Comparison of ENCODE assay signal across 23 mouse cellular contexts in the genomic region with DNA sequence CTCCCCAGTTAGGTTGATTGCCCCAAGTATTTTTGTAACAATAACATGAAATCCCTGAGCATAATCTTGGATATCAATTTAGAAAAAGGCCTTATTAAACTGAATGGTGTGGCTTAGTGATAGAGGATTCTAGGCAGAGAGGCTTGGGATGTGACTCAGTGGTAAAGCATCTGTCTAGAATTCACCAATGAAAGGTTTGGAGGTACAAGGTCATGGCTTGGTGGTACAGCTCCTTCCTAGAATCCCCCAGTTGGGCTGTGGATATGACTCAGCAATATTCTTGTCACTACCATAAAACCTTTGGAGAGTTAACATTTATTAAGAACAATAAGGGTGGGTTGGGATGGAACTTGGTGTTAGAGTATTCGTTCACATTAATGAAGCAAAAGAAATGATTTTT. TPM values are rescaled to one million over a fixed set of nuclear protein-coding genes. Genes with fewer than 3 reads are reported as not detected.
DNase-seq lines count a peak whose midpoint lies in the region; ATAC-seq and TF ChIP-seq lines count a peak whose summit lies in the region.
"Had no signal": no experiment of that assay in that cellular context is flagged by ENCODE, and none has a peak within 500 bp of the region (broad histone marks: within the 10 kb centered on the region; RNA-seq: fewer than 3 reads in every experiment).

No protein-coding gene starts in this region.

- ATAC-seq in liver, embryonic 12.5 days, result no peak
- no peak for ATAC-seq in hindbrain, postnatal 0 days
- ATAC-seq: forebrain, embryonic 16.5 days; inflammation-experienced regulatory T-cells, adult 6 months had no signal

- H3K4me3 ChIP-seq in gastrocnemius, adult 2 months, result no peak overlapping the region
- no peak overlapping the region for H3K4me3 ChIP-seq in liver, embryonic 12.5 days
- H3K4me3 ChIP-seq in ES-E14 (ENCODE audit: insufficient read depth in 1 of 2, low read depth in 1 of 2, low read length in 2 of 2, poor library complexity in 1 of 2, severe bottlenecking in 1 of 2), result no peak overlapping the region
- no peak overlapping the region for H3K4me3 ChIP-seq in embryonic fibroblast, embryonic 13.5 days (ENCODE audit: insufficient read depth, low read length)
- H3K4me3 ChIP-seq in hindbrain, postnatal 0 days (ENCODE audit: low read length), result no peak overlapping the region
- H3K4me3 ChIP-seq: embryonic facial prominence, embryonic 12.5 days; forebrain, embryonic 12.5 days; heart, embryonic 10.5 days; heart, embryonic 15.5 days; hindbrain, embryonic 10.5 days; hindbrain, embryonic 15.5 days had no signal

- H3K4me1 ChIP-seq in liver, embryonic 12.5 days, result peaks cover 86% of the 10 kb centered on the region
- peaks cover 29 to 40% of the 10 kb centered on the region in 2 experiments for H3K4me1 ChIP-seq in ES-E14 (ENCODE audit: control insufficient read depth in 2 of 2, insufficient read depth in 2 of 2, low read length in 2 of 2, poor library complexity in 1 of 2)
- H3K4me1 ChIP-seq in embryonic fibroblast, embryonic 13.5 days (ENCODE audit: control insufficient read depth, insufficient read depth, low read length), result peaks cover 40% of the 10 kb centered on the region
- 0 out of 2 replicates have a peak, but pooled peaks cover 6% of the 10 kb centered on the region for H3K4me1 ChIP-seq in hindbrain, postnatal 0 days (ENCODE audit: insufficient read depth, low read length)

- H3K9me3 ChIP-seq in liver, embryonic 12.5 days (replicated peaks), result no peaks in the 10 kb centered on the region
- H3K9me3 ChIP-seq in ES-E14 (ENCODE audit: control insufficient read depth, insufficient read depth, low read depth, low read length), result no peaks in the 10 kb centered on the region
- no peaks in the 10 kb centered on the region for H3K9me3 ChIP-seq in hindbrain, postnatal 0 days (ENCODE audit: low read length)
- H3K9me3 ChIP-seq: embryonic facial prominence, embryonic 12.5 days; forebrain, embryonic 12.5 days; heart, embryonic 10.5 days; heart, embryonic 15.5 days; hindbrain, embryonic 15.5 days had no signal

- in situ Hi-C loops in ES-E14 (cut with MboI; ENCODE audit: low sequenced_read_pairs in 2 of 2, unreplicated experiment in 2 of 2), result no loop called here

- intact Hi-C loops in gastrocnemius, adult 2 months (cut with DNase I), result no loop called here
- intact Hi-C loops in gastrocnemius, postnatal 14 days (cut with DNase I; ENCODE audit: low total_unique reads), result no loop called here

- TF ChIP-seq POLR2A in embryonic fibroblast, embryonic 13.5 days (IDR thresholded peaks at IDR 0.05; ENCODE audit: low read depth, low read length), result no peak

- H3K36me3 ChIP-seq in liver, embryonic 12.5 days, result no peaks in the 10 kb centered on the region
- no peaks in the 10 kb centered on the region; the same call in 1 of the 2 replicates for H3K36me3 ChIP-seq in ES-E14 (ENCODE audit: control insufficient read depth, insufficient read depth, low read length, poor library complexity, severe bottlenecking)
- H3K36me3 ChIP-seq in hindbrain, postnatal 0 days (ENCODE audit: insufficient read depth, low read length), result no peaks in the 10 kb centered on the region
- H3K36me3 ChIP-seq: embryonic facial prominence, embryonic 12.5 days; forebrain, embryonic 12.5 days; heart, embryonic 10.5 days; heart, embryonic 15.5 days; hindbrain, embryonic 15.5 days had no signal

- TF ChIP-seq CTCF in gastrocnemius, adult 2 months (IDR thresholded peaks at IDR 0.05), result no peak
- no peak for TF ChIP-seq CTCF in embryonic fibroblast, embryonic 13.5 days (IDR thresholded peaks at IDR 0.05; ENCODE audit: borderline replicate concordance, insufficient read depth, low read length)
- no peak for TF ChIP-seq CTCF in hindbrain, postnatal 0 days (IDR thresholded peaks at IDR 0.05; ENCODE audit: low read depth)

- H3K27me3 ChIP-seq in liver, embryonic 12.5 days (replicated peaks), result no peaks in the 10 kb centered on the region
- no peaks in the 10 kb centered on the region for H3K27me3 ChIP-seq in hindbrain, postnatal 0 days (ENCODE audit: insufficient read depth, low read length)
- H3K27me3 ChIP-seq: CH12.LX; embryonic facial prominence, embryonic 12.5 days; forebrain, embryonic 12.5 days; heart, embryonic 15.5 days; hindbrain, embryonic 15.5 days had no signal

- H3K27ac ChIP-seq in gastrocnemius, adult 2 months, result peak overlapping the region; percentile 84
- H3K27ac ChIP-seq in liver, embryonic 12.5 days, result peak overlapping the region; percentile 73; the same call in 1 of the 2 replicates
- H3K27ac ChIP-seq in ES-E14 (ENCODE audit: insufficient read depth, low read depth, low read length, poor library complexity, severe bottlenecking), result no peak overlapping the region
- peak overlapping the region; percentile 92 for H3K27ac ChIP-seq in embryonic fibroblast, embryonic 13.5 days (ENCODE audit: insufficient read depth, low read length)
- no peak overlapping the region for H3K27ac ChIP-seq in hindbrain, postnatal 0 days
- H3K27ac ChIP-seq: embryonic facial prominence, embryonic 12.5 days; forebrain, embryonic 12.5 days; heart, embryonic 10.5 days; hindbrain, embryonic 10.5 days; hindbrain, embryonic 15.5 days had no signal

- H3K4me2 ChIP-seq in liver, embryonic 12.5 days, result no peak overlapping the region
- no peak overlapping the region for H3K4me2 ChIP-seq in hindbrain, postnatal 0 days (ENCODE audit: low read depth, low read length)
- H3K4me2 ChIP-seq: embryonic facial prominence, embryonic 12.5 days; forebrain, embryonic 12.5 days; heart, embryonic 15.5 days; hindbrain, embryonic 15.5 days had no signal

- 82% methylated on average over 1 of the region's 1 CpGs for WGBS in liver, embryonic 12.5 days (ENCODE audit: insufficient replicate concordance)
- 94% methylated on average over 1 of the region's 1 CpGs for WGBS in hindbrain, postnatal 0 days

- H3K9ac ChIP-seq in liver, embryonic 12.5 days, result no peak overlapping the region
- no peak overlapping the region for H3K9ac ChIP-seq in ES-E14 (ENCODE audit: insufficient read depth, low read depth, low read length, poor library complexity, severe bottlenecking)
- H3K9ac ChIP-seq in hindbrain, postnatal 0 days (replicated peaks; ENCODE audit: low read length), result no peak overlapping the region
- H3K9ac ChIP-seq: embryonic facial prominence, embryonic 12.5 days; forebrain, embryonic 12.5 days; heart, embryonic 15.5 days; hindbrain, embryonic 15.5 days had no signal

- DNase-seq in gastrocnemius, adult 2 months, result no peak
- no peak for DNase-seq in gastrocnemius, postnatal 14 days
- no peak for DNase-seq in liver
- no peak for DNase-seq in ES-E14 (ENCODE audit: low read depth, low spot score)
- no peak for DNase-seq in adrenal gland, postnatal 4 days (ENCODE audit: low spot score in 2 of 2)
- no peak for DNase-seq in hindbrain, postnatal 0 days (ENCODE audit: low spot score)
- DNase-seq: cerebellum, adult 8-10 months; cerebellum, postnatal 25 days; gastrocnemius, postnatal 25 days had no signal

TF ChIP-seq in ES-E14, 5 proteins besides CTCF, POLR2A, EP300 and RAD21:
- no peak for TF ChIP-seq HCFC1 (IDR thresholded peaks at IDR 0.05; ENCODE audit: borderline replicate concordance, insufficient read depth, low read length)
- no peak for TF ChIP-seq ZNF384 (IDR thresholded peaks at IDR 0.05; ENCODE audit: low read depth, low read length)
- TF ChIP-seq MAFK (IDR thresholded peaks at IDR 0.05; ENCODE audit: insufficient read depth, low read depth, low read length), result peak; percentile 62
- TF ChIP-seq ZC3H11A (IDR thresholded peaks at IDR 0.05; ENCODE audit: borderline replicate concordance, low read depth, low read length), result no peak
- TF ChIP-seq CHD2 (IDR thresholded peaks at IDR 0.05; ENCODE audit: low read depth, low read length), result no peak

RNA-seq across cellular contexts. Expression of gene Arhgef18, which starts 20.0 kb away (rescaled TPM):
- 10 to 100 TPM in 1 of 2 experiments, 1 to 10 TPM in 1; 6.9 to 11.8 TPM for total RNA-seq in gastrocnemius, adult 2 months (2021)
- 1 to 10 TPM; 9.4 to 9.6 TPM for total RNA-seq in gastrocnemius, postnatal 14 days (2021)
- 4.1 and 4.4 TPM in 2 replicates for polyA plus RNA-seq in liver, embryonic 12.5 days (2016; fragmentation: Nextera tagmentation; extraction: Ambion mirVana)
- total RNA-seq in ES-E14 (2012; rRNA removed), result 34.7 and 40.9 TPM in 2 replicates
- polyA plus RNA-seq in embryonic fibroblast, embryonic 13.5 days (2011; ENCODE audit: insufficient read length, low read depth, missing spikeins), result 19.8 and 21.2 TPM in 2 replicates
- total RNA-seq in adrenal gland, postnatal 4 days (2021), result 10 to 100 TPM; 45.0 to 46.8 TPM
- 45.6 and 50.0 TPM in 2 replicates for total RNA-seq in hindbrain, postnatal 0 days (2014; rRNA removed)
- polyA plus RNA-seq in hindbrain, postnatal 0 days (2015; fragmentation: Nextera tagmentation; extraction: Ambion mirVana), result 5.4 and 5.5 TPM in 2 replicates

RNA-seq across cellular contexts. Expression of gene Pex11g, which starts 54.7 kb away (rescaled TPM):
- total RNA-seq in gastrocnemius, adult 2 months (2021), result 1 to 10 TPM; 2.3 to 2.6 TPM
- total RNA-seq in gastrocnemius, postnatal 14 days (2021), result 1 to 10 TPM; 2.4 to 2.7 TPM
- polyA plus RNA-seq in liver, embryonic 12.5 days (2016; fragmentation: Nextera tagmentation; extraction: Ambion mirVana), result 3.4 and 3.6 TPM in 2 replicates
- total RNA-seq in ES-E14 (2012; rRNA removed), result 3.2 and 5.5 TPM in 2 replicates
- polyA plus RNA-seq in embryonic fibroblast, embryonic 13.5 days (2011; ENCODE audit: insufficient read length, low read depth, missing spikeins), result 3.8 and 5.9 TPM in 2 replicates
- 10 to 100 TPM; 11.0 to 13.5 TPM for total RNA-seq in adrenal gland, postnatal 4 days (2021)
- total RNA-seq in hindbrain, postnatal 0 days (2014; rRNA removed), result 1.5 and 4.9 TPM in 2 replicates
- polyA plus RNA-seq in hindbrain, postnatal 0 days (2015; fragmentation: Nextera tagmentation; extraction: Ambion mirVana), result 2.0 and 2.4 TPM in 2 replicates

RNA-seq across cellular contexts. Expression of gene Tex45, which starts 57.8 kb away (rescaled TPM):
- not detected for total RNA-seq in gastrocnemius, adult 2 months (2021)
- total RNA-seq in gastrocnemius, postnatal 14 days (2021), result not detected
- 0.08 TPM in 1 of 2 replicates, not detected in the other for polyA plus RNA-seq in liver, embryonic 12.5 days (2016; fragmentation: Nextera tagmentation; extraction: Ambion mirVana)
- 0.16 TPM in 1 of 2 replicates, not detected in the other for total RNA-seq in ES-E14 (2012; rRNA removed)
- polyA plus RNA-seq in embryonic fibroblast, embryonic 13.5 days (2011; ENCODE audit: insufficient read length, low read depth, missing spikeins), result not detected in 2 replicates
- total RNA-seq in adrenal gland, postnatal 4 days (2021), result under 1 TPM; 0.25 to 0.56 TPM
- 0.26 TPM in 1 of 2 replicates, not detected in the other for total RNA-seq in hindbrain, postnatal 0 days (2014; rRNA removed)
- 0.57 and 0.73 TPM in 2 replicates for polyA plus RNA-seq in hindbrain, postnatal 0 days (2015; fragmentation: Nextera tagmentation; extraction: Ambion mirVana)
- total RNA-seq: CH12.LX; gastrocnemius, postnatal 25 days; granulocyte monocyte progenitor cell, adult 5-6 weeks; heart, postnatal 25 days had no signal
- polyA plus RNA-seq: forebrain, embryonic 12.5 days; heart, embryonic 10.5 days; heart, embryonic 15.5 days; hindbrain, embryonic 10.5 days; inflammation-experienced regulatory T-cells, adult 6 months had no signal

RNA-seq across cellular contexts. Expression of gene A430078G23Rik, which starts 59.6 kb away (rescaled TPM):
- total RNA-seq in gastrocnemius, adult 2 months (2021), result not detected
- total RNA-seq in gastrocnemius, postnatal 14 days (2021), result under 1 TPM; 0.06 to 0.11 TPM
- polyA plus RNA-seq in liver, embryonic 12.5 days (2016; fragmentation: Nextera tagmentation; extraction: Ambion mirVana), result 0.81 and 0.87 TPM in 2 replicates
- total RNA-seq in ES-E14 (2012; rRNA removed), result 0.18 and 0.69 TPM in 2 replicates
- not detected in 2 replicates for polyA plus RNA-seq in embryonic fibroblast, embryonic 13.5 days (2011; ENCODE audit: insufficient read length, low read depth, missing spikeins)
- under 1 TPM; 0.51 to 0.56 TPM for total RNA-seq in adrenal gland, postnatal 4 days (2021)
- not detected in 2 replicates for total RNA-seq in hindbrain, postnatal 0 days (2014; rRNA removed)
- polyA plus RNA-seq in hindbrain, postnatal 0 days (2015; fragmentation: Nextera tagmentation; extraction: Ambion mirVana), result 0.09 TPM in 1 of 2 replicates, not detected in the other
- total RNA-seq: CH12.LX had no signal
- polyA plus RNA-seq: cortical plate, adult 2 months; embryonic facial prominence, embryonic 12.5 days; hindbrain, embryonic 10.5 days; hindbrain, embryonic 15.5 days had no signal

Comparison
In these comparisons a context has a peak if more than half of its experiments do, and no peak if none do; other contexts are left out.
1. H3K27ac ChIP-seq: peak in gastrocnemius, adult 2 months (single experiment), liver, embryonic 12.5 days (single experiment) and embryonic fibroblast, embryonic 13.5 days (single experiment); none in ES-E14 (single experiment) and hindbrain, postnatal 0 days (single experiment).